Mouse (Mus musculus): ENCODE results near the gene 2700081O15Rik.
"Not testable (repeated sequence)": the region's sequence is repeated elsewhere in the genome, so short reads cannot be mapped to it uniquely, and the experiment has no call there.

2700081O15Rik gene

DNA sequence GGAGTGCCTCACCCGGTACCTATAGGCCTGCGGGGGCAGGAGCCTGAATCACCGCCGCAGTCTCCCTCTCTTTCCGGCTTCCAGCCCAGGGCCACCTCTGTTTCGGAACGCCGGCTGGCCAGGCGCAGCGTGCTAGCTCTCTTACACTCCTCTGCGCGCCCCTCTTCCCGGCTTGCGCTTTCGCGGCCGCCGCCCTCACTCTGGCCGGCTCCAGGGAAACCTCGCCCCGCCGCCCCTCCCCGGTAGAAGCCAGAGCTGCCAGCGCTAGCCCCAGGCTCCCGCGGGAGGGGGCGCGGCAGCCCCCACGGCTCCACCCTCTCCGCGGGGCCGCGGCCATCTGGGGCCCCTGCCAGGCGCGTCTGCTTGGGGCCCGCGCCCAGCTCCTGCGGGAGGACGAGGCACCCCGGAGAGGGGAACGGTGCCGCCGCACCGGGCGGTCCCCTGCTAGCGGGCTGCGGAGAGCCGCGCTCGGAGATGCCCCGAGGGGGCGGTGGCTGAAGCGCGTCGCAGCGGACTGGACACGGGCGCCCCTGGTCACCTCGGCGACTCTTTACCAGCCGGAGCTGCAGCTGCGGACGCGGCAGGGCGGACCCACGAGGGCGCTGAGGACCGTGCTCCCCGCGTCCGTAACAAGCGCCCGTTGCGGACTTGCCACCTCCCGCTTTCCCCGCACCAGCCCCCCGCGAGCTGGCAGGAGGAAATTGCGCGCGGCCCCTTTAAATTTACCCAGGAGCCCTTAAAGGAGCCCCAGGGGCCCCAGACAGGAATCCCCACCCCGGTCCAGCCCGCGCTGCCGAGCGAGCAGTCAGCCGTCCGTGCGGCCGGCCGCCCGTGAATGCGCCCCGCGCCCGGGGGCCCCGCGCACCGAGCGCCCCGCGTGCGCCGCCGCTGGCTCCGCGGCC is at the start of gene 2700081O15Rik:
Gene 2700081O15Rik, plus strand, starts transcription at position 792 of the 902 bp plus-strand sequence.
- DNase-seq (ENCODE audit: low read depth, low spot score) = peak; percentile 76

DNA sequence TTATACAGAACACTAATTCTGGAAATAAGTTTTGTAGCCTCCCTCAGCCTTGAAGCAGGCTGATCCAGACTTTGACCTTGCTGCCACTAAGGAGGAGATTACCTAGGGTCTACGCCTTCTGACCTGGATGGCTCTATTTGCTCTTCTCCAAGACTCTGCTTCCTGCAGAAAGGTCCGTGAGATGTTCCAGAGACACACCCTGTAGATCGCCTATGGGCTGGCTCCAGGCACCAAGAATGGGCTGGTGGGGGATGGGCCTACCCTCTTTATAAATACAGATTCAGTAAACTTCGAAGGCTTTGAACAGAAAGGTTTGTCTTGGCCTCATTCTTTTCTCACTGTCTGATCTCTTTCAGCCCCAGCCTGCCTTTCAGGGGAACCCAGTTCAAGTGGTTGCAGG is 48.0 kb upstream of the 2700081O15Rik start:
- DNase-seq (ENCODE audit: low read depth, low spot score) = not testable (repeated sequence)

DNA sequence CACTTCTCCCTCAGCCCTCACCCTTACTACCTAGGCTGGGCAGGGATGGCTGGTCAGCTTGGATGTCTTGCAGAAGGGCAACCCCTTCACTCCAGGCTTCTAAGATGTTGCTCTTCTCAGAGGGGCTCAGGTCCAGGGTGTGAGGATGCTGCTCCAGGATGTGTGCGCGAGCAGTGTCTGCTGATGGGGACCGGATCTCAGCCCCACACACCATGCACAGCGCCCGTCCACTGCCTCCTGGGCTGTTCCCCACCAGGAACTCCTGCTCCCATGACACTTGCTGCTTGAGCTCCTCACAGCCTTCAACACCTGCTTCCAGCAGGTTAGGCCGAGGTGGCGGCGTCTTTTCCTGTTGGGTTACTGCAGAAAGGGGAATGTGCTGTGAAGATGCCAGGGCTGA is 42.9 kb upstream of the 2700081O15Rik start:
- DNase-seq (ENCODE audit: low read depth, low spot score) = no peak

DNA sequence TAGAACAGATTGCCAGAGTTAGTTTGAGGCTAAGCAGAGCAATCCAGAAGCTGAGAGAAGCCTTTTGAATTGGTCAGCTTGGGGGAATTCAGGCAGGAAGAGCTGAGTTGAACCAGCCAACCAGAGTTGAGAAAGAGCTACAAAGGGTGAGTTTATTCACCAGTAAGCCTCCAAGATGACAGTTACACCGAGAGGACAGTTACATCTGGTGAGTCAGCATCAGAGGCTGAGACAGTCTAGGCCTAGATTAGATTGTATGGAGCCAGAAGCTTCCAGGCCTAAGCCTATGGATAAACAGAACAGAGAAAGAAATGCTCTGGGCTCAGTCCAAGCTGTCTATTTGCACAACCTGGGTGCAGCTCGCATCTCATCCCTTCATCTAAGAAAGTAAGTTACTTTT is 39.8 kb upstream of the 2700081O15Rik start:
- DNase-seq (ENCODE audit: low read depth, low spot score) = no peak

DNA sequence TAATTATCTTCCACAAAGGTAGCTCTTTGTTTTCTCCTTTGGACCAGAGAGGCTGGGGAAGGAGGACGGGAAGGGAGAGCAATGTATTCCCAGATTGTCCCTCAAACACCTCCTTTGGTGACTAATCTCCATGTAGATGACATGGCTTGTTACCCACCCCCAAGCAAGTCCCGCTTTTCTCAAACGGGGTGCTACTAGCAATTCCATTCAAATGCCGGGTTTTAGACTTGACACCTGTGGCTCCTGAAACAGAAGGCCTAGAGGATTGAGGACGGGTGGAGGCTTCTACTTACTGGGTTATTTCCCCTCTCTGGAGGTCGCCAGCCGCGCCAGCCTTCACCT is 35.5 kb upstream of the 2700081O15Rik start:
- no peak for DNase-seq (ENCODE audit: low read depth, low spot score)

DNA sequence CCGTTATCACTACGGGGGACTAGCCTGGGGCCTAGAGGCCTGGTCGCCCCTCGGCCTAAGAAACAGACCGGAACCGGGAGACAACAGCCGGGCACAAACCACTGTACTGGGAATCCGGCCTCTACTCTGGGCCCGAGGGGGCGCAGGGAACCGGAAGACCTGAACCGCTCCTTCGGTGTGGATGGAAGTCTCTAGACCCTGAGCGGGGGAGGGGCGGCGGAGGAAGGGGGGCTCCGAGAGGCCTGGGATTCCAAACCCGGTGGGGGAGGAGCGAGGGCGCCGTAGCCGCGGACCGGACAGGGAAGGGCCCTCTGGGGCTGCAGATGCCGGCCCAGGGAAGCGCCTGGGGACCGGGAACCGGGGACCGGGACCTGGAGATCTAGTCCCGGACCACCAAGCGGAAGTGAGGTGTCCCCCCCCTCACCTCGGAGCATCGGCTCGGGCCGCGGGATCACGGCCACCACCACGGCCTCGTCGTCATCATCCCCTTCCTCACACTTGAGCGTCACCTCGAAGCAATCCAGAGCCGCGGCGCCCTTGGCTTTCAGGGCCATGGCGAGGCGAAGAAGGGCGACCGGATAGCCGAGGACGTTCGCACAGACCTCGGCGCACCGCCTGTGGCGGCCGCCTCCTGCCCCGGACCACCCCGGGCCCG is 35.0 kb upstream of the 2700081O15Rik start:
- DNase-seq (ENCODE audit: low read depth, low spot score) = peak; percentile 74

DNA sequence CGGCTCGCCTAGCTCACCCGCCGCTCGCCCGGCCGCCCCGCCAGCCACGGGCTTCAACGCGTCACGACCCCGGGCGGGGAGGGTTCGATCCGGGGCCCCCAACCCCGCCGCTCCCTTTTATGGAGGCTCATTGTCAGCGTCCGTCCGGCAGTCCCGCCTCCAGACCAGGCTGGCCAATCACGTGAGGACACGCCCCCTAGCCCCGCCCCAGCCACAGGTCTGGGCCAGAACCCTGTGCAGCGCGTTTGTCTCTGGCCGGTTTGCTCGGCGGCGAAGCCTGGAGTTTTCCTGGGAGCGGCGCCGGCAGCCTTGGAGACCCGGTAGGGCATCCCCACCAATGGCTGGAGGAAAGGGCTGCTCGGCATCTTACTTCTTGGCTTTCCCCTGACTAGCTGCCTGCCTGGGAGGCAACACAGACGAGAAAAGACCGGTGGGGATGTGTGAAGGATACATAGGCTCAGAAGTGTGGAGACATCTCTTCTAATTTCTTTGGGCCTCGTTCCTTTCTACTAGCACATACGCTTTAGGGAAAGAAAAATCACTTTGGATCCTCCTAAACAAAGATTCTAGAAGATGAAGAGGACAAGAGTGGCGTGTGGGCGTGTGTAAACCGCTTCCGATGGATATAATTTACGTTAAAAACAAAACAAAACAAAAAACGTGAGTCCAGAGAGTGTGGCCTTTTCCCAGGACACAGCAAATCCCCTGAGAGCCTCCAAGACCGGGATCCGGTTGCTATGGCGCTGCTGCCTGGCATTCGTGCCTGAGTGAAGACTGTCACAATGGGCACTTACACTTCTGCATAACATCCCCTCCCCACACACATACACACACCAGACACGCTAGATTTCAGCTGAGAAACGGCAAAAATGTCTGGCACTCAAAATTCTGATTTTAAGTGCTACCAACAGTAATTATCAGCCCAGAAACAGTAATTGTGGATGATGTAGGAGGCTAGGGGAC is 34.2 kb upstream of the 2700081O15Rik start, which contains the start of gene Spindoc:
Gene Spindoc, minus strand, starts transcription at position 92 of the 963 bp plus-strand sequence.
- peak; percentile 94 for DNase-seq (ENCODE audit: low read depth, low spot score)

DNA sequence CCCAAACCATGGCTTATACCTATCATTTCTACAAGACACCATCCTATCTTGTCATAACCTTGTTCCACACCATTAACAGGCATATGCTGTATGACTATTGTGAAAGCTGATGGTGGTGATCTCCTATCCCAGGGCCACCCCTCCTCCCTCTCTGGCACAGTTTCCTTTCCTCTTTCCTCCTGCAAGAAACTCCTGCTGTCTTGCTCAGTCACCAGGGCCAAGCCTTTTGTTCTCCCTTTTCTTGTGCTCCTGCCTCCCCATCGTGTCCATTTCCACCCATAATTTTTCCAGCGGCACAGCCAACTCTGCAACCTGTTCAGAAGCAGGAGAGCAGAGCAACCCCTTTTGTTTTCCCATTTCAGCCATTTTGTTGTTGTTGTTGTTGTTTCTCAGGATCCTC is 31.4 kb upstream of the 2700081O15Rik start:
- DNase-seq (ENCODE audit: low read depth, low spot score) = no peak

DNA sequence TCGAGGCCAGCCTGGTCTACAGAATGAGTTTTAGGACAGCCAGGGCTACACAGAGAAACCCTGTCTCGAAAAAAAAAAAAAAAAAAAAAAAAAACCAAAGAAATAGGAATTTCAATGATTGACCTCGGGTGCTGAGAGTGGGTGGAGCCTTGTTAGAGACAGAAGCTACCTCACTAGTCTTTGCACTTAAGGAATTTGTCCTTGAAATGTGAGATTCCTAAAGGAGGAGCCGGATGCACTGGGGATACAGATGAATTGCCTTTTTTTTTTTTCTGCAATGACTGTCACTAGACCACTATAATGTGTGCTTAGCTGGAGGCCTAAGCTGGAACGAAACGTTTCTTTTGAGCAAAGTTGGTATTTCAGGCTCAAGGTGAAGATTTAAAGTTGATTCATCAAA is 28.9 kb upstream of the 2700081O15Rik start:
- DNase-seq (ENCODE audit: low read depth, low spot score) = no peak

DNA sequence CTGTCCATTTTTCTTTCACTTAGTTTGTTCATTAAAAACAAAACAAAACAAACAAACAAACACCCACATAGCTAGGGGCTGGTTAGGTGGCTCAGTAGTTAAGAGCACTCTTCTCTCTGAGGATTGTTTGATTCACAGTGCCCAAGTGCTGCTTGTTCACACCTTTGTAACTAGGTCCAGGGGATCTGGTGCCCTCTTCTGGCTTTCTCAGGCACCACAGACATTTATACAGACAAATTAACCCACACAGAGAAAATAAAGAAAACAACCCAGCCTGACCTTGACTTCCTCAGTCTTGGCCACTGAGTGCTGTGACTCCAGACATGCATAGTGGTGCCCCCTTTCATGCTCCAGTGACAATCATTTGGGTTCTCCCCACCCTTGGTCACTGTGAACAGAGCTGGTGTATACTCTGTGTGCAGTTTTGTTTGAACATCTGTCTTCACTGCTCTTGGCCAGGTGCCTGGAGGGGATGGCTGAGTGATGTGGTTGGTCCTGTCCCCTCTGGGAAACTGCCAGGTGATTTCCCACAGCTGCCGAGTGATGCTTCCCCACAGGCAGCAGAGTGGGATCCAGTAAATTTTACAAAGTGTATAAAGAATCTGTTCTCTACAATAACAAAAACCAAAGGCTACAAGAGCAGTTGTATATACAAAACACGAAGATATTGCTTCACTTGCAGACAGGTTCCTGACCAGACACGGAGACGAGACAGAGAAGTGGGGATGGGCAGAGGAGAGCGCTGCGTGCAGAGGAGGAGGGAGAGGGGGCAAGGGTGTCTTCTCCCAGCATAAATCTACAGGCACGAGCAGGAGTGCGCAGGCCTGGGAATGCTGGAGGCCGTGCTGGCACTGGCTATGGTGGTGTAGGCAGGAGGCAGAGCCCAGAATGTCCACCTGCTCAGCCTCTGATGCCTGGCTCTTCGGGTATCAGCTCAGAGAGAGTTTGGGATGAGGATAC is 20.3 kb upstream of the 2700081O15Rik start:
- not testable (repeated sequence) for DNase-seq (ENCODE audit: low read depth, low spot score)

DNA sequence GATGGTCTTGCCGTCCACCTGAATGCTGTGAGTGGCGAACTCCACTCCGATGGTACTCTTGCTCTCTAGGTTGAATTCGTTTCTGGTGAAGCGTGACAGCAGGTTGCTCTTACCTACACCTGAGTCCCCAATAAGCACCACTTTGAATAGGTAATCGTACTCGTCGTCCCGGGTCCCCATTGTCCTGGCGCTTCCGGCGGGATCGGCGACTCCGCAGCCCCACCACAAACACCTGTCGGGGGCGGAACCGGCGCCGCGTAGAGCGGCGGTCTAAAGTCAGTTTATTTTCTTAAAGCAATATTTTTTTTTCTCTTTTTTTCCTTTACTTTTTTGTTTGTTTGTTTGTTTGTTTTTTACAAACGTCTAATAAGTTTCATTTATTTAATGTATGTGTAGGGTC is 18.5 kb upstream of the 2700081O15Rik start:
- not testable (repeated sequence) for DNase-seq (ENCODE audit: low read depth, low spot score)

DNA sequence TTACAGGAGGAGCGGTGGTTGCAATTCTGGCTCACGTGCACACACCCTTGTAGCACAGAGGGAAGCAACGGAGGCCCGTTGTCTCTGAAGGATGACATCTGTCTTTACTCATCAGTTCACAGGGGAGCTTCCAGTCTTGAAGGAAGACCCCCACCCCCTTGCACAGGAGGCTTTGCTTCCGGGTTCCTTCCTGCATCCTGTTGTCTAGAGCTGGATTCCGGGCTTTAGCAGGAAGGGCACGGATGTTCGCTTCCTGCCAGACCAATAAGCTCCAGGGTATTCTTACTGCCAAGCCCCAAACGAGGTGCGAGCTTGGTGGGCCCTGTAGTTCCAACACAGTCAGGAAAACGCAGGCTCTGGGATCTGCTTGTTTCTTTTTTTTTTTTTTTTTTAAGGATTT is 16.8 kb upstream of the 2700081O15Rik start:
- no peak for DNase-seq (ENCODE audit: low read depth, low spot score)

DNA sequence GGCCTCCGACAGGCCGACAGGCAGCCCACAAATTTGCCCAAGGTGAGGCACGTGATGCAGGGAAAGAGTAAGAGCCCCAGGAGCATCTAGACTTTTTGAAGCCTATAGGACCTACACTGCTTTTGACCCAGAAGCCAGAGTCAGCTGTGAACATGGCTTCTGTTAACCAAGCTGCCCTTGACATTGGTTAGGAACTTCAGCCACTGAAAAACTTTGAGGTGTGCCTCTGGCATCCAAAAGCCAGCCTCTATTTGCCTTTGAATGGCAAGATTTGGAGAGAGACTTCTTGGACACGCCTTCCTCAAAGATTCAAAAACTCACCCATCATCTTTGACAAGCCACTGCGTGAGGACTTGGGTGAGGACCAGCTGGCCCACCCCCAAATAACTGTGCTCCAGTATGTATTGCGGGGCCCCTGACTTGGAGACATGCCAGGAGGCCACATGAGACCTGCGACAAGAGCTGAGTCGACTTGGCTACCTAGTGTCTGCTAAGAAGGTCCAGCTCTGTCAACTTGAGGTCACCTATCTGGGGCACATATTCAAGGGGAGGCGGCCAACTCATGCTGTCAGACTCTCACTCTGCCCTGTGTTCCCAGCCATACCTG is 12.7 kb upstream of the 2700081O15Rik start:
- no peak for DNase-seq (ENCODE audit: low read depth, low spot score)

DNA sequence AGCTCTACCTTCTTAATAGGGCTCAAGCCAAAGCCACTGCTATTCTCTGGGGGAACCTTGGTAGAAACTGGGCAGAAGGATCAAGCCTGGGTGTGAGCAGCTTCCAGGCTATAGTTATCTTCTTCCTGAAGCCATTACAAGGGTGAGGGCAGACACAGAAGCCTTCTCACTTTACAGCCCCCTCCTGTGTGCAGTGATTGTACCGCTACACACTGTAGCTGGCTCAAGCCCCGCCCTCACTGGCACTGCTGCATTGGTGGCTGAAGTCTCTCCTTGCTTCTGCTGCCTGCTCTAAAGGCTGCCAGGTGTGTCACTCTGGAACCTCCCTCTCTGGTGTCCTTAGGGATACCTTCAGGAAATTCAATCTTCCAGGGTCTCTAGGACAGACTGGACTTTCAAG is 5.1 kb upstream of the 2700081O15Rik start:
- DNase-seq (ENCODE audit: low read depth, low spot score) = no peak

DNA sequence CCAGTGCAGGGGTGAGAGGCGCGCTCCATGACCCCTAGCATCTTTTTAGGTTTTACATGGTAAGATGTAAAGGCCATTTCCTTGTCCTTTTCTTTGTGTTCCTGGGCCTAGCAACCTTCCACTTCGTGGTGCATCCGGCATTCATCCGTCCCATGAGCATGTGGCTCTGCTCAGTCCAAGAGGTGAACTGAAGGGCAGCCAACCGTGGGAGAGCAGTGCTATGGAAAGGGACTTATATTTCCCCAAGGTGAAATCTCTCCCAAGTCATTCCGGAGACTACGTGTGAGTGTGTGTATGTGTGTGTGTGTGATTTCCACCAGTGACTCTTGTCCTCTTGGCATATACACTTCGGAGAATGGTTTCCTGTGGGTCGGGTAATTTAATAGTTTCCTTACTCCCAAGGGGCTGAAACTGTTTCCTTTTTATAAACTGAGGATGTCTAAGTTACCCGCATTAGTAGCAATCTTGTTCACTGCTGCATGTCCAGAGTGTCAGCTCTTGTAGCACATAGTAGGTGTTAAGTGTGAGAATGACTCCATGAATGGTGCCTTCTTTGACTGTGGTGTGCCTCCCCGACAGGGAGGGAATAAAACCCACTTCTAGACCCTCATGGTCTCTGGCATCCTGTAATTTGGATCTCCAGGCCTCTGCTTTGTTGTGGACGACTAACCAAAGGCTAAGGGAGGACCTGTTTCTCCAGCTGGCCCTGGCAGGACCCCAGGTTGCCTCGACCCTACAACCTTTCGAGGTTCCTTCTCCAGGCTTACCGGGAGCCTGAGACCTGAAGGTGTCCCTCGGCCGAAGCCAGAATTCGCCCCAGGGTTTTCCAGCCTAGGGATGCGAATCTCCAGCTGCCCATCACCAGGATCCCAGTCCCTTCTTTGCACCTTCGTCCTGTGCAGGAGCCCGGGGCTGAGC is 1.2 kb upstream of the 2700081O15Rik start:
- no peak for DNase-seq (ENCODE audit: low read depth, low spot score)

DNA sequence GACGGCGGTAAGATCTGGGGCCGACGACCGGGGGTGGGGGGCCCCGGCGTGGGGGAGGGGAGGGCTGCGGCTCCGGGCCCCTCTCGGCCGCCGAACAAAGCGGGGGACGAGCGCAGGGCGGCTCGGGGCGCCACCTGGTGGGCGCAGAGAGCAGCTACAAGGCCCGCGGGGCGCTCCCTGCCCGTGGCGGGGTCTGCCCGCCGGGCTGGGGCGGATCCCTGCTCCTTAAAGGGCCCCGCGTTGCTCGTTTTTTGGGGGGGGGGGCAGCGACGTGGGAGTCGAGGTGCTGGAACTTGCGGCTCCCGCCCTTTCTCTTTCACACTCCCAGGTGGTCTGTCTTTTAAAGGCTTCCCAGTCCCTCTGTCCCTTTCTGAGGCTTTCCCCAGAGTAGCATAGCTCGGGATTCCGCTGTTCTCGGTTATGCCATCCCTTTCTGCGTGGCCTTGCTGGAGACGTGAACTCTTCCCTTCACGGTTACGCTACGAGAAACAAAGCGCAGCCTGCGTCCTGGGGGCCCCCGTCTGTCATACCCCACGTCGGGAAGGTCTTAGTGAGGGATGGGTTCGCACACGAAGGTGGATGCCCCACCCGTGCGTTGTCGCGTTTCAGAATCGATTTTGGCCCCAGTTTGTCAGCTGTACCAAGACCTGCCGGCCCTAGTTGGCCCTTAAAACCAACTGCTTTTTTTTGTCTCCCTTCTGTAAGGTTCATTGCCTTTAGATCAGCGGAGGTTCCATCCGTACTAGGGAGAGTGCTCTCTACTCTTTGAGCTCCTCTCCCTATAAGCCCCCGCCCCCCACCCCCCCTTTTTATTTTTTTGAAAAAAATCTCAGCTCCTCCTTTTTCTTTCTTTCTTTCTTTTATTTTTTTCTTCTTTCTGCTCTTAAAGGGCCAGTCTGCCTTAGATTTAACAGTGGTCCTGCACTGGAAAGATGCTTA is 755 bp downstream of the 2700081O15Rik start:
- DNase-seq (ENCODE audit: low read depth, low spot score) = peak; percentile 89

DNA sequence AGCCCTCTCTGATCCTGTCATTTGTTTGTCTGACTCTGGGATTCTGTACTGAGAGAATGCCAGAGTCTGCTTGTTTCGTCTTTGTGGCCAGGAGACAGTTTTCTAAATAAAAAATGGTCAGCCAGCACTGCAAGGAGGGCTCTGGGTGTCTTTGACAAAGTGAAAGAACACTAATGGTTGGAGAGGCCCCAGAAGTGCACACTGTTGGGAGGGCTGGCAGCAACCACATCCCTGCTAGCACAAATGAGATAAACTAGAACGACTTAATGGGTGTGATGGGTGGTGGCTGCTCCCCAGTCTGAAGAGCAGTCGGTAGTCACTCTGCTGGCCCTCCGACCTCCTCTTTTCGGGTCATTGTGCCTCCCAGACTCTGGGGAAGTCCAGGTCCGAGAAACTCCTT is 1.7 kb downstream of the 2700081O15Rik start:
- DNase-seq (ENCODE audit: low read depth, low spot score) = no peak

DNA sequence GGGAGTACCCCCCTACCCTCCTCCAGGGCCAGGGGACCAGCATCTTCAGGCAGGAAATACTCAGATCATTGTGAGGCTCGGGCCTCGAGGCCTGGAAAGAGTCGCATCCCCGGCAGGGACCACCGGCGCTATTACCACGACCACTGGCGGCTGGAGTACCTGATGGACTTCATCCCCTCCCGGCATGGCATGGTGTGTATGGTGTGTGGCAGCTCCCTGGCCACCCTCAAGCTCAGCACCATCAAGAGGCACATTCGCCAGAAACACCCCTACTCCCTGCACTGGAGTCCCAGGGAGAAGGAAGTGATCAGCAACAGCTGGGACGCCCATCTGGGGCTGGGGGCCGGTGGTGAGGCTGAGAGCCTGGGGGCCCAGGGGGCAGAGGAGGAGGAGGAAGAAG is 2.7 kb downstream of the 2700081O15Rik start:
- DNase-seq (ENCODE audit: low read depth, low spot score) = no peak
